Mouse (Mus musculus) heart, adult 18-20 months (tissue): ENCODE data around the gene Ugcg. TPM values are rescaled to one million over a fixed set of nuclear protein-coding genes. Genes with fewer than 3 reads are reported as not detected.

ENCODE experiments used
- DNase-seq, 2 experiments: peaks; one replicate each; pipeline ENCODE4 v3.0.0; 2021 to 2022; ENCODE audit warnings: mixed read lengths in 1 of 2
- total RNA-seq, 2 experiments: library from RNA; stranded (reverse); gene quantifications; 2 replicates each; pipeline ENCODE4 v1.2.3; 2021

The Ugcg gene
- total RNA-seq, 2 experiments from 2014 or later = 11.7 to 14.6 TPM

GRCm38 (mm10) chr4:59227047-59227446, 38.0 kb downstream of the Ugcg start:
- no peak for DNase-seq

- DNase-seq = no peak
These were observed 39.9 kb downstream of the Ugcg start for GRCm38 (mm10) chr4:59228951-59229350.

GRCm38 (mm10) chr4:59231266-59232055, 42.4 kb downstream of the Ugcg start:
- no peak for DNase-seq

GRCm38 (mm10) chr4:59234014-59234413, 45.0 kb downstream of the Ugcg start:
- no peak for DNase-seq

- no peak for DNase-seq
These were observed 45.6 kb downstream of the Ugcg start for GRCm38 (mm10) chr4:59234451-59235216.

GRCm38 (mm10) chr4:59236362-59236761, 47.3 kb downstream of the Ugcg start:
- peak in 1 of 2 experiments; percentile 32 for DNase-seq

GRCm38 (mm10) chr4:59238641-59239311, 49.7 kb downstream of the Ugcg start:
- peak; percentile 42 to 83 for DNase-seq

GRCm38 (mm10) chr4:59239312-59239728, 50.3 kb downstream of the Ugcg start:
- DNase-seq = peak; percentile 53 to 74

GRCm38 (mm10) chr4:59240160-59240559, 51.1 kb downstream of the Ugcg start:
- no peak for DNase-seq

- no peak for DNase-seq
These were observed 52.0 kb downstream of the Ugcg start for GRCm38 (mm10) chr4:59241096-59241495.

- no peak for DNase-seq
These were observed 53.2 kb downstream of the Ugcg start for GRCm38 (mm10) chr4:59242221-59242620.

GRCm38 (mm10) chr4:59243802-59244493, 54.9 kb downstream of the Ugcg start:
- no peak for DNase-seq

- DNase-seq = no peak
These were observed 55.9 kb downstream of the Ugcg start for GRCm38 (mm10) chr4:59244791-59245555.

GRCm38 (mm10) chr4:59245776-59246175, 56.7 kb downstream of the Ugcg start:
- DNase-seq = no peak

- DNase-seq = no peak
These were observed 58.5 kb downstream of the Ugcg start for GRCm38 (mm10) chr4:59247545-59247944.

- no peak for DNase-seq
These were observed 59.0 kb downstream of the Ugcg start for GRCm38 (mm10) chr4:59248035-59248434.

- peak in 1 of 2 experiments; percentile 18 for DNase-seq
These were observed 63.5 kb downstream of the Ugcg start for GRCm38 (mm10) chr4:59252386-59253054.

GRCm38 (mm10) chr4:59253055-59253434, 64.0 kb downstream of the Ugcg start:
- no peak for DNase-seq

- DNase-seq = peak in 1 of 2 experiments; percentile 50
These were observed 65.3 kb downstream of the Ugcg start for GRCm38 (mm10) chr4:59254397-59254796.

- no peak for DNase-seq
These were observed 66.9 kb downstream of the Ugcg start for GRCm38 (mm10) chr4:59255988-59256387.

- DNase-seq = no peak
These were observed 68.8 kb downstream of the Ugcg start for GRCm38 (mm10) chr4:59257866-59258265.
